Mouse (Mus musculus): ENCODE measurements at regions not wholly inside any gene's neighbourhood (a gene's known extent, or its start where the extent isn't known, plus 50 kb on each side); places are given as distances from the start of the nearest gene placed in this dataset.

DNA sequence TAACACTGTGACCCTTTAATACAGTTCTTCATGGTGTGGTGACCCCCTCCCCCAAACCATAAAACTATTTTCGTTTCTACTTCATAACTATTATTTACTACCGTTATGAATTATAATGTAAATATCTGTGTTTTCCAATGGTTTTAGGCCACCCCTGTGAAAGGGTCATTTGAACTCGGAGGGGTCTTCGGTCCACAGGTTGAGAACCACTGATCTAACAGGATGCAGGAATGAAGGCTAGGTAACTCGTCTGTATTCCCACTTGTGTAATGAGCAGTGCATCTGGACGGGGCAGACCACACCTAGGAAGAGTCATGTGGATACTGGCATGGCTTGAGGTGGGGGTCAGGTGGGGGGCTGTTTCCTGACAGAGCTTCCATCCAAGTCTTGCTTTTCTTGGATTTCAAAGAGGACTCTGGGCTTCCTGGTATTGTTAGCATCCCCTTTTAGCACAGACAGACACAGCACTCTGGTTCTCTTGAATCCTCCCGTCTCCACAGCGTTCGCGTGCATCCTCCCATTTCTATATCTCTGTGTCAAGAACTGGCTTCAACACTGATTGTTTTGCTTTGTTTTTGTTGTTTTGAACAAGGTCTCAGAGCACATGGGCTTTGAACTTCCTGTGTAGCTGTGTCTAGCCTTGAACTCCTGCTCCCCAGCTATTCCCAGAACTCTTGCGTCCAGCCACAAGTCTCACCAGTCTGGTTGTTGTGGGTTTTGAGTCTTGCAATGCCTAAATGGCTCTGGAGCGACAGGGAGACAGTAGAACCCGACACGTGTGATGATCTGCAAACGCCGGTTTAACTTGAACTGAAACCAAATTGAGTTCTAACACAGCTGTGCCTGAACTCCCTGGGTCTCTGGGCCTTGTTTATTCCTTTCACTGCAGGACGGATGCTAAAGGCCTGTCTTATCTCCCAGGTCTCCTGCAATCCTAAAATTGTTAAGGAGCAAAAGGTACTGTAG lies 75.4 kb upstream of the Ralgps2 start:
- no peak for DNase-seq (ENCODE audit: low read depth, low spot score)

DNA sequence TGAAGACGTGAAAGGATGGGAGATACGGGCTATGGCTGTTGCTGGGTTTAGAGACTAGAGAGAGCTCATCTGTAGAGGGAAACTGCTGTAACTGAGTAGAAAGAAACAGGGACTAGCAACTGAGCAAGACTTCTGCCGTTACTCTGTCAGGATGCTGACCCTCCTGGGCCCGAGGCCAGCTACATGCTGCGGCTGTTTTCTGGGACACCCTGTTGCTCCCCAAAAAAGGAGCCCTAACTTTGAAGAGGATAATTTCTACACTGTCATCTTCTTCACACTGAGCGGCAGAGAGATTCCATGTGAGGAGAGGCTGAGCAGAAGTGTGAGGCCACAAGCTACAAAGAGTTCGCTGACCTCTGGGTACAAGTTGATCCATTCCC lies 74.2 kb upstream of the Ralgps2 start:
- DNase-seq (ENCODE audit: low read depth, low spot score): no peak

DNA sequence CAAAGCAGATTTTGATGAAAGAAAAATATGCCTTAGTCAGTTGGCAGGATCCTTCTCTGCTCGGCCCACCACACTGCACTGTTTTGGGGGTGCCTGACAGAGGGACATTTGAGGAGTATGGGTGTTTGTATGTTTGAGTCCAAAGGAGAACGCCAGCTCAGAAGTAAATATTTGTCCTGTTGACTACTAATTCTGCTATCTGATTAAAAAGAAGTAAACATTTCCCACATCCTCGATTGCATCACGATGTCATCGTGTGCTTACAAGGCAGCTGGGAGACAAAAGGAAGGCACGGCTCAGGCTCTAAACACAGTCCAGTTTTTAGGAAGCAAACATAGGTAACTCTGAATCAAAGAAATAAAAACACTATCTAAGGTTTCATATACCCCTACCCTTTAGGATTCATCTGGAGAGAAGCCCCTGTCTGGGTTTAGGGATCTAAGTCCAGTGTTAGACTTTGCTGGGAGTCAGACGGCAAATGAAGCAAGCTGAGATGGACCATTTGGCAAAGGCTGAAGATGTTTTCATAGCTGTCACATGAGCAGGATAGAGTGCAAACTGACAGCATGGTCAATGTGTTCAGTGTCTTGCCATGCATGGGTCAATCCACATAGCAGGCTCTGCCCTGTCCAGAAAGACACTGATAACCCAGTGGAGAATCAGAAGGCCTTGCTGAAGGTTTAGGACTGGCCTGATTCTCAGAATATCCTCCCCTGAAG lies 73.7 kb upstream of the Ralgps2 start:
- DNase-seq (ENCODE audit: low read depth, low spot score): peak; percentile 33

DNA sequence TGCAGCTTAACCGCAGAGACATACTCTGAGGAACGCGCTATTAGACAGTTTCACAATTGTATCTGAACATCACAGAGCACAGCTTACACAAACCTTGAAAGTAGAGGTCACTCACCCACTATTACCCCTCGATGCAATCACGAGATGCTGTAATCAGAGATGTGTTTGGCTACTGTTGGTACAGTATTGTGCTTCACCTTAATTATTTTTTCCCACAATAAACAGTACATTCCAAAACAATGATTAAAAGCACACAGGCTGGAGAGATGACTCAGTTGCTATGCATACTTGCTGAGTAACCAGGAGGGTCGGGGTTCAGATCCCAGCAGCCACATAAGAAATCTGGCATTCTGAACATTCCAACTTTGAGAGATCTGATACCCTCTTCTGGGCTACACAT lies 71.8 kb upstream of the Ralgps2 start:
- DNase-seq (ENCODE audit: low read depth, low spot score): peak; percentile 65

DNA sequence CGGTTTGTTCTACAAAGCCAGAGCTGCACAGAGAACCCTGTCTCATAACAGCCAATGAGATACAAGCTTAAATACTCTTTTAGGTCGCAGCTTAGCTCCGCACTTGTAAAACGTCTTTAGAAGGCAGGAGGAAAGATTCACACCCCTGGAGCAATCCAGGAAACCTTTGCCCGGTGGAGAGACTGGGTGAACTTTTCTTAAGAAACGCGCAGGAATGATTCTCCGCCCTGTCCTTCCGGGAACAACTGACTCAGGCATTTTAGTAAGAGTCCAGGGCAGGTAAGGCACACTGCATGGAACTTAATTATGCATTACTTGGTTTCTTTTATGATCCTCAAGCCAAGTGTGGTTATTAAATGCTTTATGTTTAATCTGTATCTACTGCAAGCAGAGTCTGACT lies 70.0 kb upstream of the Ralgps2 start:
- no peak for DNase-seq (ENCODE audit: low read depth, low spot score)

DNA sequence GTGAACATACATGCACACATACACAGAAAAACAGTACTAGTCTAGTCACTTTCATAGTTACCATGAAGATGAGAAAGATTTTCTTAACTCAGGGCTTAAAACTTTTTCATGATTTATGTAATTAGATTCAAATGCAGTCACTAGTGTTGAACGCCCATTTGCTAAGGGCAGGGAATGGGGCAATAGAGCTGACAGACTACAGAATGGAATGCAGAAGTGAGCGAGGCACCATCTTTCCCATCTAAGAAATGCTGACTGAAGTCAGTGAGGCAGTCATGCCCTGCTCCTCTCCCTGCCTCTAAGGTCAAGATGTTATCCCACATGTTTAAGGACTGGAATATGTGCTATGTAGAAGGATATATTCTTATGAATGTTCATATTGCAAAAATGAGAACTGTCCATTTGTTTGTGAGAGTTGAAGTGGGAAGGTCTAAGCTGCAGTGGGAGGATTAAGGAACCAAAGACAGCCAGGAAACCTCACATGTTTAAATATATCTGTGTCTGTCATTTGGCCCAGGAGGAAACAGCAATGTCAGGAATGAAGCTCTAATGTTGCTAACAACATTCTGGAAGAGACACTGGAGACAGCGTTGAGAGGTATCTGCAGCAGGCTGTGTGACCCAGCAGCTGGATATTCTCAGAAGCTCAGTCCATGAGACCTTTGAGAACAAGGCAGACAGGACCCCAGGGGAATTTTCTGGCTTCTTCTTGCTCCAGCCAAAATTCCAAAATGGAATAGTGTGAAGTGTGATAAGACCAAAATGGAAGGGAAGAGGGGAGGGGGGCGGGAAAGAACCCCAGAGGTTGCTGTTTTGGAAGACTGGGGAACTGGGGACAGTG lies 68.7 kb upstream of the Ralgps2 start:
- peak; percentile 32 for DNase-seq (ENCODE audit: low read depth, low spot score)

DNA sequence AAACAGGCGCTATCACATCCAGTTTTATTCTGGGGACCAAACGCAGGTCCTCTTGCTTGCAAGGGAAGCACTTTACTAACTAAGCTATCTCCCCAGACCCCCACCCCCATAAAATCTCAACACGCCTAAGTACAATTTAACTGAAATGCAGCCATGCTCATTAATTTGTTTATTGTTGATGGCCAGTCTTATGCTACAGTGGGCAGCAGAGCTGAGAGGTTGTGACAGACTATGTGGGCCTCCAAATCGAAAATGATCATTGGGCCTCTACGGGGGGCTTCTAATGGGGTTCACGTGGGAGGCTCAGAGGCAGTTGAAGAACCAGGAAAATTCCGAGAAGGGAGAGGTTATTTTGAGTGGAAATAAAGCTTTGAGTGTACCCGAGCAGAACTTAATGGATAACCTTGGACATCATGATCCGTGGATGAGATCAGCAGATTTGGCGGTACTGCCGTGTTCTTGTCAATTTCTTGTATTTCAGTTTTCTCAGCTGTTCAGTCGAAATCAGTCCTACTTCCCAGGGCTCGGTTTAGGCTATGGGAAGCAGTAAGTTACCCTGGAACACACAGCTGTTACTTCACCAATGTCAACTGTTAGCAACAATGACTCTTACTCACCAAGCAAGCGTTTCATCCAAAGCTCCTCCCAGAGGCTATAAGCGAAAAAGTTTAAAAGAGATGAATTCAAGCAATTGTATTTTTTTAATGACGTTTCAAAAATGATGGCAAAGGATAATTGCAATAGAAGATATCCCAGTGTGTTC lies 65.1 kb upstream of the Ralgps2 start:
- no peak for DNase-seq (ENCODE audit: low read depth, low spot score)

DNA sequence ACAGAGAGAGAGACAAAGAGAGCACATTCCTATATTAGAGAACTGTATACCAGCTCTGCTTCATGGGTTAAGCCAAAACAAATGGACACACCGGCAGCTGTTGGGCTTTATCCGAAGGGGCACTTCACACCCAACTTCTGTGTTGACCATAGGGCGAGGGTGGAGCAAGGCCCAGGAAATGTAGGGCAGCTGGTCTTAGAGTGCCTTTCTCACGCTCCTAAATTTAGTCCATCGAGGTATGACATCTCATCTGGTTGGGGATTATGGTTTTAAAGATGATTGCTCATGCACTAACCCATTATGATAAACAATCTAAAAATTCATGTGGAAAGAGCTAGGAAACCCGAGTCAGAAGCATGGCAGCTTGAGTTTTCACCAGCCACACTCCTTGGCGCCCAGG lies 63.6 kb upstream of the Ralgps2 start:
- DNase-seq (ENCODE audit: low read depth, low spot score): no peak

DNA sequence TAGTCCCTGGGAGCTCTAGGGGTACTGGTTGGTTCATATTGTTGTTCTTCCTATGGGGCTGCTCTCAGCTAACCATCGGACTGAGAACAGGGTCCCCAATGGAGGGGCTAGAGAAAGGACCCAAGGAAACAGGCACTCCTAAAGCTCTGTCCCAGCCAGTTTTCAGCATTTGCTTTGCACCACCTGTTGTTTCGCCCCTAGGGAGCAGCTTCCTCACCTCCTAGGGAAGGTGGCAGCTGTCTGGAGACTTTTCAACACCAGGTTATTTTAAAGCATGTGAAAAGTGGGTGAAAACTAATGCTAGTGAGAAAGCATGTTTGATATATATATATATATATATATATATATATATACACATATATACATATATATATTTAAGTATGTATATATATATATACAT lies 62.8 kb upstream of the Ralgps2 start:
- no peak for DNase-seq (ENCODE audit: low read depth, low spot score)

DNA sequence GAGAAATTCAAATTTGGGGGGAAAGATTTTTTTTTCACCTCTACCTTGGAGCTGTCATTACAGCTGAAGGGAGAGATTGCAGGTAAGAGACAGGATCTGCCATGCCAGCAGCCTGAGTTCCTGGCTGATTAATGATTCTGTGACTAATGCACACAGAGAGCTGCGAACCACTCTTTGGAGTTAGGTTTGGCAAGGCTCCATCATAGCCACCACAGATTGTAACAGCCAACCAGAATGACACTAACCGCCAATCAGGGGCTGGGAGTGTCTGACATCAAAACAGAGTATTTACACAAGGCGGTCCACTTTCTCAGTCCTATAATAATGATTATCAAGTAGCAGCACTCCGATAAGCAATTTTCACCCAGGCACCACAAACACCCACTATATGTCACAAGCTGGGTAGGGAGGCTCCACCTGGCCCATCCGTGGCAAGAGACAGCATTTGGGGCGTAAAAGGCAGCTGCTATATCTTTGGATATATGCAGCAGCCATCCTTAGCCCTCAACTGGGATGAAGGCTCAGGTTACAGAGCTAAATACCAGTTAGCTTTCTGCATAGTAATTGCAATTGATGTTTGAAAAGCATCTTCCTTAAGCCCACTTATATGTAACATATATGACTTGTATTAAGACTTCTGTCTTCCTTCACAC lies 61.7 kb upstream of the Ralgps2 start:
- peak; percentile 78 for DNase-seq (ENCODE audit: low read depth, low spot score)

DNA sequence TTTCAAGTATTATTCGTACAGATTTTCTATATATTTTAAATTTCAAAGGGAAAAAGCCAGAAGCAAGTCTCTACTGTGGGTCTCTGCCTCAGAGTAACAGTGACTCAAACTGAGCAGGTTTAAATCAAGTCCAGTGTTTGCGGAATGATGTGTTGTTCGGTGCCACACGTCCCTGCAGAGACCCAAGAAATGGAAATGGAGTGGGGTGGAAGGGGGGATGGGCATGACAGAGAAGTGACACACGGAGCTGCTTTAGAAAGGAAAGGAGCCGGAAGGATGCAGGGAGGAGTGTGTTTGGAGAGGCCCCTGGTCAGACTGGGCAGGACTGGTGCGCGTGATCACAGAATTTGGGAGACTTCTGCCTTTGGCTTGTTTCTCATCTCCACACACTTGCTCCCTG lies 60.5 kb upstream of the Ralgps2 start:
- DNase-seq (ENCODE audit: low read depth, low spot score): no peak

DNA sequence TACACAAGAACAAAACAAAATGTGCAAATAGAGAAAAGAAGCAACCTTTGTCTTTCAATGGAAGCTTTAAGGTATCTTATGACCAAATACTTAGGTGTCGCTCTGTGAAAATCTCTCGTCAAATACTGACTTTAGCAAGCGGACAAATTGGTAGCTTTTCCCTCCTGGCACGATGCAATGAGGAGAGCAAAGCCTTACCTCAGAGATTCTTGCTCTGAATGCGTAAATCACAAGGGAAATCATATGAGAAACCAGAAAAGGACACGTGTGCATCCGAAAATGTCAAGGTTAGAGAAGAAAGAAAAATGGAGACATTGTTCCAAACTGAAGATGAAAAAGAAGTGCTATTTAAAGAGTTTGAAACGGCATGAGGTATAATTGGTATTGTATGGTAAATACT lies 59.8 kb upstream of the Ralgps2 start:
- DNase-seq (ENCODE audit: low read depth, low spot score): no peak

DNA sequence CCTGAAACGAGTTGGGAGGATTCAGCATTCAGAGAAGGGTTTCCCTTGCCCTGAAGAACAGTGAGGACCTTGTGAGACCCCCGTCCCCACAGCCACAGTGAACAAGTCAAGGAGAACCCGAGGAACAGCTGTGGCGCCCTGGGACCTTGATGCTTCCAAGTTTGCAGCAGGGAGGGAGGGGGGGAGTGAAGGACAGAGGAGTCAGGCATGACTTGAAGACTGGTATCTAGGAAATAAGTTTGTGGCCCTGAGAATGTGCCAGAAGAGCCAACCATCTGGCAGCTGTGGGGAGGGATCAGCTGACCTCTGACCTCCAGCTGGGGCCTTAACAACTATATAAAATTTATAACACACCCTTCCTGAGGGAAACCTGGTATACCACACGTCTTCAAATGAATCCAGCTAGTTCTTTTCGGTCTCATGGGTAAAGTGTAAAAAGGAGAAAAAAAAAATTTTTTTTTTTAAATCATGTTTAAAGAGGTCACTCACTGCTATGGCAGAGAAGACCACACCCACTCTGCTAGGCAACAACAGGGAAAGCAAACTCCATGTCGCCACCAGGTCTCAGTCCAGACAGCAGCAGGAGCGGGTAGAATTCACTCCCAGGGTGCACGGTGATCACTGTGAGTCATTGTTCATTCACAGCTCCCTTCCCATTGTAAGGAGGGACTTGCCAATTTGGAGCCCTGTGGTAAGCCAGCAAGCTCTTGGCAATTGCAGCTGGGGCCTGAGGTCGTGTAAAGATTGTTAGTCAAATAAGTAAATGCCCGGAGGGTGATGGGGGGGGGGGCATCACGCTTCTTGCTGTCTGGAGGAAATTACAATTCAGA lies 58.3 kb upstream of the Ralgps2 start:
- peak; percentile 98 for DNase-seq (ENCODE audit: low read depth, low spot score)

DNA sequence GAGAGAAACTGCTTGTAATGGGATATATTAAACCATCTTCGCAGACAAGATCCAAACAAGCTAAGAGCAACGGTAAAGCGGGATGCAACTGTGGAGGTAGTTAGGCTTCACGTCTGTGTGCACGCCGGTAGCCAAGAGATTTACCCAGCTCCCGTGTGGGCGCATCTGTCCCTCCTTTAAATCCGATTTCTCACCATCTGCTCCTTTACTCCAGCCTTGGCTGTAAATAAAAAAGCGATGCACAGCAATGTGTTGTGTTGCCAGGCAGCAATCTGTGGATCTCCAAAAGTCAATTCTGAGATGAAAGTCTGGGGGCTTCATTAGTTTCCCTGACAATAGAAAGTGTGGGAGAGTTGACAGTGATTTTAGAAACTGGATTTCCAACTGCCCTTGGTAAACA lies 57.6 kb upstream of the Ralgps2 start:
- DNase-seq (ENCODE audit: low read depth, low spot score): no peak

DNA sequence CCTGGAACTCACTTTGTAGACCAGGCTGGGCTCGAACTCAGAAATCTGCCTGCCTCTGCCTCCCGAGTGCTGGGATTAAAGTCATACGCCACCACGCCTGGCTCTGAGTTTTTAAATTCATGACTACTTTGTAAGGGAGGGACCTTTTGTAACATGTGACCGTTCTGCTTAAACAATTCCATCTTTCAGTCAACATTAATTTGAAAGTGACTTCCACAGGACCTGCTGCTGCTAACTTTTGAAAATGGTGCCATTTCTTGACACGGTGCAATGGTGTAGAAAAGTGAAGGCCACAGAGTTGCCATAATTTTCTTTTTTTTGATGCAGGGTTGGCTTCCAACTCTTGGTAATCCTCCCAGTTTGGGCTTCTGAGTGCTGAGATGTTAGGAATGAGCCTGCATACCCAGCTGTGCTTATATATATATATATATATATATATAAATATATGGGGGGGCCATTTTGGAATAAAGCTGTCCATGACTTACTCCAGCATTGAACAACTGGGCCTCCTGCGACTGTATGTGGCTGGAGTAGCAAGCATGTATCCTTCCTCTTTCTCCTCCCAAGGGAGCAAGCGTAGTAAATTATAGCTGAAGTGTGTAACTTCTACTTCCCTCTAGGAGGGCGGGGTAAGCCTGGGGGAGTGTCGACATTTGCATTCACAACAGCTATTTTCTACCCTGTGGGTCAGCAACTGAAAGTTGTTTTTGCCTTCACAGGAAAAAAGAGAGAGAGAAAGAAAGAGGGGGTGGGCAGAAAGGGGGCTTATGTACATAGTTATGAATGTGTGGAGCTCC lies 56.9 kb upstream of the Ralgps2 start:
- DNase-seq (ENCODE audit: low read depth, low spot score): no peak

DNA sequence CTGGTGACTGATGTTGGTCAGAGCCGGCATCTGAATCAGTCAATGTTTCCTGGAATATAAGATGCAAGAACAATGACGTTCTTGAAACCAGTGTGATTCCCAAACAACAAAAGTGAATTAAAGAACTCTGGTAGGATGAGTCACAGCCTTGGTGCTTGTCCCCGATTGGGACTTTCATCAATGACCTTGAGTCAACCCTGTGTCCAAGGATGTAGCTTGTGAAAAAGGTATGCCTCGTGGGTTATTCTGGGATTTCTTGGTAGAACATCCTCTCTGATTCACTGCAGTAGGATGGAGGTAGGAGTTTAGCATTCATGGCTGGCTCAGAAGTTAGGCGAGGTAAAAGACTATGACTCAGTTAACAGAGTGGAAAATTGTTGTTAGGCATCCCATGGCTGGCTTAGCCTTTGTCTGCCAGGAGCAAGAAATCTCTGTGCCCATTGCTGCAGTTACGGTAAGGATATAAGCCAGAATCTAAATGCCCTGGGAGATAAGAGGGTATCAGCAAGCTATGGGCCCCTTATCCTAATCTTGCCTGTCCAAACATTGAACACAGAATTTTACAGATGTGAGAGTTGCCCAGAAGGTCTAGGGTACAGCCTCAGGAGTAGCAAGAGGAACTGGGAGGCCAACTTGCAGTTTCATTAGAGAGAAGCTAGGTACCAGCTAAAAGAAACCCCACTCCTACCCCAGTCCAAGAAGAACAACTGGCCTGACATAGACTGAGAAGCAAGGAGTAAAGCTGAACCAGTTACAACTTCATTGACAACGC lies 55.9 kb upstream of the Ralgps2 start:
- peak; percentile 56 for DNase-seq (ENCODE audit: low read depth, low spot score)

DNA sequence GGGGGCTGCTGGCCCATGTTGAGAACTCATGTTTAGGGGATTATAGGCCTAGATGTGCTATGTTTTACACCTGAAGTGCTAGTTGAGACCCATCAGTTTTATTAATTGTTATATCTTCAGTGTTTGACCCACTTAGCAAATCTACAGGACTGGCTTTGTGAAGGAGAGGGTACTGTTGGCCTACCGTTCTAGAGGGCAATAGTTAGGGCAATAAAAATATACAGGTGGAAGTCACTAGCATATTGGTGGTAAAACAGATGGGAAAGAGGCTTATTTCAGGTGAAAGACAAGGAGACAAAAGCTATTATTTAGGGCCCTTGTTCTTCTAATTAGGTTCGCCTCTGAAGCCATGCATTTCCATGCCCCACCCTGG lies 55.2 kb upstream of the Ralgps2 start:
- DNase-seq (ENCODE audit: low read depth, low spot score): no peak

DNA sequence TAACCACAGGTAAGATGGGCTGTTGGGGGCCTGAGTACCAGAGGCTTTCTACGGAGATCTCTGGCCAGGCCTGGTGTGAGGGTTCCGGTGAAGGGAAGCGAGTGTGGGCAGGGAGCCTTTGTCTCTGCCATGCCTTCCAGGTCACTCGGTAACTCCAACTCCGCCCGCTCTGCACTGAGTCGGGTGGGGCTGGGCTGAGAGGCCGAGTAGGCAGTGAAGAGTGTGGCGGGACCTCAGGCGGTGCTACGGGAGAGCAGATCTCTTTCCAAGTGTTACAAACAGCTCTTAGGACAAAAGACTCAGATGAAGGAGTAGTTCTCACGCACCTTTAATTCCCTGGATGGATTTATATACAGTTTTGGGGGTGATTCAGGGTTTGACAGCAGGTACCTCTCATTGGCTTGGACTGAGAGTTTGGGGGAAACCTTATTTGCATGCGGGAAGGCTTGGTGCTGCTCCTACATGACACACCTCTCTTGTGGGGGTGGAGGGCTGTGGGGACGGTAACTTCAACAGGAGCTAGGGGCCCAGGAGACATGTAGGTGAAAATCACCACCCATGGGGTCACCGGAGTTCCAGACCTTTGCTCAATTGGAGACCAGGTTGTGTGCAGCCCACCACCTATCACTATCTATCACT lies 54.7 kb upstream of the Ralgps2 start:
- DNase-seq (ENCODE audit: low read depth, low spot score): no peak
